Mouse (Mus musculus) G1E (cell line): ENCODE data around the gene Abcg5.

Source experiments
- CTCF ChIP-seq: IDR thresholded peaks from 2 replicates; pipeline ENCODE4 v1.5.1; 2012; ENCODE audit warnings: low read depth, low read length, inconsistent platforms, mixed read lengths
- GATA1 ChIP-seq: IDR thresholded peaks from 2 replicates; pipeline ENCODE4 v1.6.1; 2012; ENCODE audit warnings: borderline replicate concordance, low read length, inconsistent platforms, mixed read lengths
- GATA2 ChIP-seq: IDR thresholded peaks from 2 replicates; pipeline ENCODE4 v1.6.1; 2012; ENCODE audit warnings: low read depth, low read length, inconsistent platforms, borderline replicate concordance
- POLR2AphosphoS5 ChIP-seq: IDR thresholded peaks from 2 replicates; pipeline ENCODE4 v1.6.1; 2012; ENCODE audit warnings: low read depth, low read length, inconsistent platforms; ENCODE audit not compliant: insufficient replicate concordance
- TAL1 ChIP-seq: conservative IDR thresholded peaks from 2 replicates; pipeline ENCODE4 v1.6.1; 2012; ENCODE audit warnings: low read depth, low read length, inconsistent platforms, mixed read lengths

GRCm38 (mm10) chr17:84611971-84612370, 70.8 kb downstream of the Abcg5 start:
- no peak for TF ChIP-seq CTCF
- no peak for TF ChIP-seq TAL1
- no peak for TF ChIP-seq GATA1
- no peak for TF ChIP-seq GATA2
- TF ChIP-seq POLR2AphosphoS5: no peak
